Mouse (Mus musculus) embryonic stem cell, embryonic (primary cell): ENCODE data around the gene Il17rd.

Source experiments
- CTCF ChIA-PET, 4 experiments: fragments of 300-600 bp in 2 of 4; fragments of 350-600 bp in 2 of 4; sonication (Branson Sonifier 250); formaldehyde crosslinking; loops; one replicate each; lab custom pipeline; 2022; ENCODE audit warnings: inconsistent platforms in 2 of 4; lab: Charles Lee
- POLR2A ChIA-PET, 4 experiments: fragments of 300-600 bp in 2 of 4; fragments of 350-600 bp in 2 of 4; sonication (Branson Sonifier 250); formaldehyde crosslinking; loops; one replicate each; lab custom pipeline; 2022; ENCODE audit warnings: antibody characterized with exemption in 4 of 4, inconsistent platforms in 1 of 4; lab: Charles Lee

The Il17rd gene

DNA sequence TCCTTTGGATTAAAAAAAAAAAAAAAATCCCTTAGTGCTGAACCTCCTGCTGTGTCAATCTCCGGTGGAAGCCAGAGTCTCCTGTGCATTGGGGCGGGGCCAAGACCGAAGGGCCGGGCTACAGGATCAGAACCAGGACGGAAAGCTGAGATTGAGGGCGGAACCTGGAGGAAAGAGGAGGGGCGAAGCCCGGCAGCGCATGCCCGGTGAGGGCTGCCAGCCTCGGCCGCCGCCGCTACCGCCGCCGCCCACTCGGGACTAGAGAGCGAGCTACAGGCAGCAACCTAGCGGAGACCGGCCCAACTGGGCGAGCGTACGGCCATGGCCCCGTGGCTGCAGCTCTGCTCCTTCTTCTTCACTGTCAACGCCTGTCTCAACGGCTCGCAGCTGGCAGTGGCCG is at the start of gene Il17rd:
TSS of gene Il17rd (plus strand) at position 159 of the 400 bp plus-strand sequence.
- ChIA-PET CTCF (interaction anchor here (0.6 to 5.0 kb wide), 17 partner anchors 9 to 208 kb away, joined by 3 to 29 read pairs (median 4); no protein-coding TSS in a partner anchor), POLR2A (interaction anchor here (0.5 to 13.2 kb wide), 61 partner anchors 9 to 662 kb away, joined by 3 to 196 read pairs (median 5); partner anchors contain the start of genes Fam208a (in 2 of the 4), Hesx1 (in 2 of the 4), Appl1 (in 1 of the 4) and Arhgef3 (in 1 of the 4))

DNA sequence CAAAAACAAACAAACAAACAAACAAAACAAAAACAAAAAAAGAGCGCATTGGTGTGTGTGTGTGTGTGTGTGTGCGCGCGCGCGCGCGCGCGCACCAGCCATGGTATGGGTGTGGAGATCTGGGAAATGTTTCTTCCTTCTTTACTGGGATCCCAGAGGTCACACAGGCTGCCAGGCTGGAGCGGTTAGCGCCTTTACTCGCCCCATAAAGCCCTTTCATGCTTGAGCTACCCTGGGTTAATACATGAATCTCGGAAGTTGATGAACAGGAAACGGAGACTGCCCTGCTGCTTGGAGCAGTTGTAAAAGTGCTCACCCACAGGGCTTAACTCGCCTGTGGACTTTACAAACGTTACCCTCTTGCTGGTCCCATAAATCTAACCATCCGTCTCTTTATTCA is 47.1 kb upstream of the Il17rd start:
- ChIA-PET POLR2A (interaction anchor here in 2 of 4 experiments (0.6 to 1.0 kb wide), 3 partner anchors 21 to 457 kb away, joined by 3 read pairs; partner anchors contain the start of gene Slmap (in 1 of the 2)), CTCF (interaction anchor here in 1 of 4 experiments (1.0 kb wide), 1 partner anchor 20 kb away, joined by 3 read pairs; no protein-coding TSS in a partner anchor)

DNA sequence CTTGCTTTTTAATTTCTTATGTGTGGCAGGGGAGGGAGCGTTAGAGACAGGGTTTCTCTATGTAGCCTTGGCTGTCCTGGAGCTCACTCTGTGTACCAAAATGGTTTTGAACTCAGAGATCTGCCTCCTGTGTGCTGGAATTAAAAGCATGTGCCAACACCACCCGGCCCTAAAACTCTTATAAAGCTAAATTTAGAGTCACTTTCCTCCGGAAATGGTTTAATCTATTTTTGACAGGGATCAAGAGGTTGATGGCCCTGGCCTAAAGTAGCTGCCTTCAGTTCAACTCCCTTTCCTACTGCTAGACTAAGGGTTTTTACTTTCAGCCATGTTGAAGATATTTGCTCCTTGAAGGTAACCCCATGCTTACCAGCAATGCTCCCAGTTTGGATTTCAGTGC is 45.3 kb upstream of the Il17rd start:
- POLR2A ChIA-PET, result interaction anchor here in 3 of 4 experiments (1.0 to 2.0 kb wide), 11 partner anchors 10 to 103 kb away, joined by 3 to 6 read pairs (median 4); partner anchors contain the start of gene Il17rd (in 1 of the 3)
- CTCF ChIA-PET, result interaction anchor here in 2 of 4 experiments (1.0 to 1.7 kb wide), 2 partner anchors 13 kb away, joined by 3 to 11 read pairs; no protein-coding TSS in a partner anchor

DNA sequence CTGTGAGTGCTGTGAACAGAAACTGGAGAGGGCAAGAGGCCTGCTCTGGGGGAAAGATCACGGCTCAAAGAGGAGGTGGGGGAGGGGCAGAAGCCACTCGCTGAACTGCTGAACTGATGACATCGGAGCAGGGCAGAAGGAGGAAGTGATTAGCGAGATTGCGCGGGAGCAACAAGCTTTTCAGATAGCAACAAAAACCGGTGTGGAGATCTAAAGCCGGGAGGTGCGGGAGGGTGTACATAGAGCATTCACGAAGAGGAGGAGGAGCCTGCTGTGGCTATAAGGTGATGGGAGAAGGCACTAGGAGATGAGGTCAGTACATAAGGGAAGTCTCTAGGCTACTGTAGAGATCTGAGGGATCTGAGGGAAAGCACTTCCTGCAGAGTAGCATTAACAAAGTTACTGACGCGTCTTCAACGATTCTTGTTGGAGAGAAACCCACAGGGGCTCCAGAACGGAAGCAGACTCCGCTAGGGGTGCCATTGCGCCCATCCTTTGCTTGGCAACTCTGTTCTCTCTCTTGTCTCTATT is 44.5 kb upstream of the Il17rd start, which contains the start of gene Hesx1:
TSS of gene Hesx1 (plus strand) at position 206 of the 531 bp plus-strand sequence.
- POLR2A ChIA-PET, result interaction anchor here in 3 of 4 experiments (0.6 to 2.4 kb wide), 18 partner anchors 9 to 127 kb away, joined by 3 to 14 read pairs (median 4); partner anchors contain the start of genes Appl1 (in 2 of the 3) and Il17rd (in 1 of the 3)
- CTCF ChIA-PET, result interaction anchor here in 3 of 4 experiments (0.7 to 1.7 kb wide), 6 partner anchors 11 to 37 kb away, joined by 3 to 11 read pairs (median 4); no protein-coding TSS in a partner anchor

DNA sequence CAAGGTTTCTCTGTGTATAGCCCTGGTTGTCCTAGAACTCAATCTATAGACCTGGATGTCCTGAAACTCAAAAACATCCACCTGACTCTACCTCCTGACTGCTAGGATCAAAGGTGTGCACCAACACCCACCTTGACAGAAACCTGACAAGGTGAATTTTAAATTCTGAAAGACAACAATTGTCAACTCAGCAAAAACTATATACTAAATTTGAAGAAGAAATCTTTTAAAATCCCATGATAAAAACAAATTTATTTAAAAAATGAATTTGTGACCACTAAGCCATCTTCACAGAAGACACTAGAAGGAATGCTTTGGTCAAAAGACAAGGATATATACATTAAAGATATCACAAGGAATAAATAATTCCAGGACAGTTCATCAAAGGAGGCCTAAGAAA is 42.5 kb upstream of the Il17rd start:
- ChIA-PET CTCF (interaction anchor here in 3 of 4 experiments (1.2 to 1.6 kb wide), 3 partner anchors 10 to 101 kb away, joined by 4 to 5 read pairs (median 4); no protein-coding TSS in a partner anchor), POLR2A (interaction anchor here in 1 of 4 experiments (1.0 to 2.4 kb wide), 2 partner anchors 11 to 13 kb away, joined by 4 to 14 read pairs; no protein-coding TSS in a partner anchor)

DNA sequence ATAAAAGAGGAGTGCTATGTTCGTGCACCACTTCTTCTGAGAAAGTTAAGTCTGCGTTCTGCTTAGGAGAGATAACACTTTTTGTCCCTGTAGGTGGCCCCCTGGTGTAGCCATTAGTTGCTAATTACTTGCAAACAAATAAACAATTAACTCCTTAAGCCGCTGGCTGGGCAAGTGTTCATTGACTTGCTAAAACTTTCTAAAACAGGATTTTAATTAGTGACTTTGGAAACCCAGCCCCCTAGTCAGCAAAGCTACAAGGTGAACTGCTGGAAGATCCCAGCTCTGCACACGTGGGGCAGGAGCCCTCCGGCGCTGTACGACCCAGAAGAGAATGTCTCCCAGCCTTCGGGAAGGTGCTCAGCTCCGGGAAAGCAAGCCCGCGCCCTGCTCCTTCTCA is 38.4 kb upstream of the Il17rd start:
- CTCF ChIA-PET, result interaction anchor here in 1 of 4 experiments (1.1 kb wide), 1 partner anchor 11 kb away, joined by 3 read pairs; no protein-coding TSS in a partner anchor
- POLR2A ChIA-PET, result interaction anchor here in 3 of 4 experiments (0.6 to 2.2 kb wide), 6 partner anchors 21 to 144 kb away, joined by 3 to 18 read pairs (median 4); no protein-coding TSS in a partner anchor

DNA sequence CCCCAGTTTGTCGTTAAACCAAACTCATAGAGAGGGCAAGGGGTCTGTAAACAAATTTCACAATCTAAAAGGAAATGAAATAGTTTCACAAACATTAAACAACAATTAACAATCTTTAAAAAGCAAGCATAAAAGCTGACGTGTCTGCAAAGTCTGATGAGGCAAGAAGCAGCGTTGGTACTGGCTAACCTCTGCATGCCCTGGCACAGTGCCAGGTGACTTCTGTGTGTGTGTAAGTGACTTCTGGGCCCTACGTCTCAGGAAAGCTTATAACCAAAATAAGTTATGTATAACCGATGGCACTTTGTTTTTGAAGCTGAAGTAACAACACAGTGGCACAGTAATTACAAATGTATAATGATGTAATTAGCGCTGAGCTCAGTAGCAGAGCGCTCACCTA is 33.8 kb upstream of the Il17rd start:
- ChIA-PET POLR2A (interaction anchor here in 2 of 4 experiments (0.7 to 2.9 kb wide), 6 partner anchors 11 to 38 kb away, joined by 3 to 19 read pairs (median 3); partner anchors contain the start of genes Appl1 (in 1 of the 2) and Hesx1 (in 1 of the 2)), CTCF (interaction anchor here in 2 of 4 experiments (1.8 to 3.1 kb wide), 2 partner anchors 25 kb away, joined by 4 to 13 read pairs; no protein-coding TSS in a partner anchor)

DNA sequence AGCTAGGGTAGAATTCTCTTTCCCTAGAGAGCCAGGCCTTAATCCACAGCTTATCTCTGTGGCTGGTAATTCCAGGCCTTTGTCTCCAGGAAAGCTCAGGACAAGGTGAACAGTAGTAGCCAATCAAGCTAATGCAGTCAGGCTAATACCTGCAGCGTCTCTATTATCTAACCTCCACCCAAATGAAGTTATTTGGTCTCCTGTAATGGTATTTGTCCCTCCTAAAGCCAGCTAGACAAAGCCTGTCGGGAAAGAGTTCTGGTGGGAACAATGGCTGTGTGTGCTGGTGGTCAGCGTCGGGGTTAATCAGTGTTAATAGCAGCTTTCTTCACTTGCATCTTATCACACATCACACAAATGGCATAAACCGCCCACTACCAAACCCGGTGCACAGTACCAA is 32.8 kb upstream of the Il17rd start:
- ChIA-PET CTCF (interaction anchor here (0.6 to 3.1 kb wide), 19 partner anchors 10 to 330 kb away, joined by 3 to 13 read pairs (median 4); partner anchors contain the start of gene Hesx1 (in 3 of the 4)), POLR2A (interaction anchor here in 3 of 4 experiments (0.6 to 2.9 kb wide), 21 partner anchors 11 to 423 kb away, joined by 3 to 19 read pairs (median 4); partner anchors contain the start of genes Hesx1 (in 2 of the 3), Il17rd (in 2 of the 3) and Appl1 (in 1 of the 3))

DNA sequence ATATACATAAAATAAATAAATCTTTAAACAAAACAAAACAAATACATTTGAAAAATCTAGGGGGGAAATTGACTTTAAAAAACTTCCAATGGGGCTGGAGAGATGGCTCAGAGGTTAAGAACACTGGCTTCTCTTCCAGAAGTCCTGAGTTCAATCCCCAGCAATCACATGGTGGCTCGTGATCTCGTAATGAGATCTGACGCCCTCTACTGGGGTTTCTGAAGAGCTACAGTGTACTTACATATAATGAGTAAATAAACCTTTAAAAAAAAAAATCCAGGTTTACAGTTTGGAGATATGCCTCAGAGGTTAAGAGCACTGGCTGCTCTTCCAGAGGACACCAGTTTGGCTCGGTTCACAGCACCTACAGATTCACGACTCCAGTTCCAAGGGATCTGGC is 27.2 kb upstream of the Il17rd start:
- ChIA-PET CTCF (interaction anchor here (0.6 to 1.8 kb wide), 13 partner anchors 8 to 83 kb away, joined by 3 to 7 read pairs (median 3); no protein-coding TSS in a partner anchor), POLR2A (interaction anchor here in 2 of 4 experiments (0.6 to 2.9 kb wide), 11 partner anchors 9 to 293 kb away, joined by 3 to 11 read pairs (median 3); no protein-coding TSS in a partner anchor)

DNA sequence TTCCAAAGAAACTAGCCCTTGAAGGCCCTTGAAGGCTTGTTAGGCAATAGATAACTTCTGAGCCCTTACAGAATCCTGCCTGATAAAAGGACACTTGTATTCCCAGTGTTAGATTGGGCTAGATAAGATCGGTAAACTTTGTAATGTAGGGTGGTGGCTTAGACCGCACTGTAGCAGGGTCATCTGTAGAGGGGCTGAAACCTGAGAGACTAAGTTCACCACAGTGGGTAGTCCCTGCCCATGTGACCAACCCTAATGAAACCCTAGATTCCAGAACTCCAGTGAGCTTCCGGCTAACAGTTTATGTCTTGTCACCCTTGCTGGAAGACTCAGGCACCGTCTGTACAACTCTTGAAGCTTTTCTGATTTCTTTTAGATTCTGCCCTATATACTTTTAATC is 25.1 kb upstream of the Il17rd start:
- ChIA-PET POLR2A (interaction anchor here in 2 of 4 experiments (0.6 to 1.1 kb wide), 2 partner anchors 83 to 145 kb away, joined by 3 to 6 read pairs; no protein-coding TSS in a partner anchor), CTCF (interaction anchor here in 3 of 4 experiments (0.5 to 1.0 kb wide), 4 partner anchors 16 to 40 kb away, joined by 3 read pairs; no protein-coding TSS in a partner anchor)

DNA sequence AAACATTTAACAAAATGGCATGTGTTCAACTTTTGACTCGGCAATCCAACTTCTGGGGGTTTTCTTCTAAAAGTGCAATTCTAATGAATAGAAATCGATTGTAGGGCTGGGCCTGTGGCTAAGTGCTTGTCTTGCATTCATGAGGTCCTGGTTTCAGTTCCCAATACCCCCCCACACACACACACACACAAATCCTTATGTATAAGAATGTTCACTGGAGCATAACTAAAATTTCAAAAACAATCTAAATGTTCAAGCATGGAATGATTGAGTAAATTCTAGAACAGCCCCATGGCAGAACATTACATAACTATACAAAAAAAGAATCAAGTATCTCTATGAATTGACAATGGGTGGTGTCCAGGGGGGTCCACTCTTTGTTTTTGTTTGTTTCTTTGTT is 20.8 kb upstream of the Il17rd start:
- ChIA-PET CTCF (interaction anchor here in 1 of 4 experiments (0.6 kb wide), 1 partner anchor 382 kb away, joined by 3 read pairs; no protein-coding TSS in a partner anchor), POLR2A (no interaction called here)

DNA sequence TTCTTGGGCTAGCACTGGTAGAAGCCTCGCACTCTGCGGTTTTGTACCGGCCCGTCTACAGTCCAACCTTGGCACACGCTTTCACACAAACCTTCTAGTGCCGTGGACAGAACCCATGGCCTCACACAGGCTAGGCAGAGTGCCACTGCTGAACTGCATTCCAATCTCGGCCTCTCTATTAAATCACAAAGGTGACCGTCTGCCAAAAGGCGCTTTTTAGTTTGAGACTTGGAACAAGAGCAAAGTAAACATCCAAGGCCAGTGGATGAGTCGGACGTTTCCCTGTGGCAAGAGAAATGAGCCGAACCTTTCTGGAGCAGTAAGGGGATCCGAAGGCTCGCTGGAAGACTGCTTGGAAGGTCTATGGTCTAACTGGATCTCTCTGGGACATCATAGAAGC is 18.9 kb upstream of the Il17rd start:
- POLR2A ChIA-PET, result interaction anchor here in 3 of 4 experiments (0.5 to 1.8 kb wide), 7 partner anchors 9 to 104 kb away, joined by 3 to 5 read pairs (median 3); no protein-coding TSS in a partner anchor
- CTCF ChIA-PET, result interaction anchor here in 1 of 4 experiments (0.8 kb wide), 1 partner anchor 8 kb away, joined by 3 read pairs; no protein-coding TSS in a partner anchor

DNA sequence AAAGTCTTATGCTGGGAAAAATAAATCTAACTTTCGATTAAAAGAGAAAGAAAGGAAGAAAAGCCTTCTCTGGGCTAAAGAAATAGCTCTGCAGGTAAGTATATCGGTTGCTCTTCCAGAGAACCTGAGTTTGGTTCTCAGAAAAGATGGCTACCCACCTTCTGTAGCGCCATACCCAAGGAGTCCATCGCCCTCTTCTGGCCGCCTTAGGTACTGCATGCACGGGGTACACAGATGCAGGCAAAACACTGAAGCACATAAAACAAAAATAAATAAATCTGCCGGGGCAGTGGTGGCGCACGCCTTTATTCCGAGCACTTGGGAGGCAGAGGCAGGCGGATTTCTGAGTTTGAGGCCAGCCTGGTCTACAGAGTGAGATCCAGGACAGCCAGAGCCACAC is 15.9 kb upstream of the Il17rd start:
- ChIA-PET CTCF (interaction anchor here (0.5 to 2.3 kb wide), 6 partner anchors 16 to 365 kb away, joined by 3 to 4 read pairs (median 3); partner anchors contain the start of gene Il17rd (in 1 of the 4)), POLR2A (interaction anchor here in 1 of 4 experiments (1.0 to 2.8 kb wide), 6 partner anchors 9 to 52 kb away, joined by 4 to 9 read pairs (median 5); partner anchors contain the start of gene Appl1)

DNA sequence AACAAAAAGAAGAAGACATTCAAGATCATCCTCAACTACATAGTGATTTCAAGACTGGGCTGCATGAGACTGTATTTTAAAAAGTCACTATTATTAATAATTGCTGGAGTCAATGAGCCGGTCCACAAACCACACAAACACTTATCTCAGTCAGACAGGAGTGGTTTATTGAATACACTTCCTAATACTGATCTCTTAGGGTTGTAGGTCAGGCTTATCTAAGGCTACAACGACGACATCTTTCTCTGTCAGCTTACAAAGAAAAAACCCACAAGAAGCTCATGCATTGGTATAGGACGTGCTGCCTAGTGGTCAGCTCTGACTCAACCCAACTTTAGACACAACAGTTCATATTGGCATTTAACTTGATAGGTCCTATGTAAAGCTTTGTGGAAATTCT is 14.1 kb upstream of the Il17rd start:
- CTCF ChIA-PET, result interaction anchor here in 2 of 4 experiments (1.0 to 2.3 kb wide), 3 partner anchors 72 to 327 kb away, joined by 4 to 5 read pairs (median 4); no protein-coding TSS in a partner anchor
- POLR2A ChIA-PET, result interaction anchor here in 1 of 4 experiments (0.6 to 1.5 kb wide), 4 partner anchors 42 to 71 kb away, joined by 3 to 5 read pairs (median 4); no protein-coding TSS in a partner anchor

DNA sequence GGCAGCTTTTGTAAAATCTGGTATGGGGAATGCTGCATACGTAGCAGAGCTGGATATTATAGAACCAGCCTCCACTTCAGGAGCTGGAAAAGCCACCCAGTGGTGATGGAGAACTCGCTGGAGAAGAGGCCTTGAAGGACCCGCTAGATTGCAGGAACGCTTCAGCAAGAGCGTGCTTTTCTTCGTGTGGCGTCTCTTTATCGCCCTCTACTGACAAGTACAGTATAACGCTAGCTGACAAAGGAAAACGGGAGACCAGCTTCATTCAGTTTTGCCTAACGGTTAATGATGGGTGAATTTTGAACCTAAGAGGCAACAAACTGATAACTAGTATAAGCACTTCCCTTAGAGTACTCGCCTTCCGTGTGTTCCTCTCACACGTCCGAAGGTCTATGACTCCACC is 9.0 kb upstream of the Il17rd start:
- CTCF ChIA-PET, result interaction anchor here (0.5 to 5.0 kb wide), 85 partner anchors 8 to 730 kb away, joined by 3 to 154 read pairs (median 4); partner anchors contain the start of genes Il17rd (in 3 of the 4), Appl1 (in 1 of the 4), Fam208a (in 1 of the 4) and Hesx1 (in 1 of the 4)
- POLR2A ChIA-PET, result interaction anchor here in 3 of 4 experiments (0.6 to 4.6 kb wide), 44 partner anchors 8 to 496 kb away, joined by 3 to 56 read pairs (median 4); partner anchors contain the start of genes Appl1 (in 2 of the 3), Il17rd (in 2 of the 3), Slmap (in 2 of the 3) and Fam208a (in 1 of the 3)

DNA sequence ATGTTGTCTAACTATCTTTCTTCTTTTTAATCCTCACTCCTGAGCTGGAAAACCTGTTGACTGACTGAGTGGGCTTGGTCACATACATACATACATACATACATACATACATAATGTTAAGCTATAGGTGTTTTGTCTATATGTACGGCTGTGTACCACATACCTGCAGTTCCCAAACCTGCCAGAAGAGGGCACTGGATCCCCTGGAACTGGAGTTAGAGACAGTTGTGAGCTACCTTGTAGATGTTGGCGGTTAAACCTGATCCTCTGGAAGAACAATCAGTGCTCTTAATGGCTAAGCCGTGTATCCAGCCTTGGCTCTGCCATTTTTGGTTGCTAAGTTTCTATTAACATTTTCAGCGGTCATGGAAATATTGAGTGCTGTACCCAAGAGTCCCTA is 7.6 kb upstream of the Il17rd start:
- POLR2A ChIA-PET, result interaction anchor here (0.5 to 4.6 kb wide), 30 partner anchors 10 to 403 kb away, joined by 3 to 56 read pairs (median 4); partner anchors contain the start of genes Appl1 (in 2 of the 4), Fam208a (in 2 of the 4), Il17rd (in 1 of the 4) and Pde12 (in 1 of the 4)
- CTCF ChIA-PET, result interaction anchor here (0.6 to 5.0 kb wide), 62 partner anchors 8 to 1442 kb away, joined by 3 to 154 read pairs (median 4); partner anchors contain the start of genes Ccdc66 (in 1 of the 4), Fam208a (in 1 of the 4), Hesx1 (in 1 of the 4) and Il17rd (in 1 of the 4)

DNA sequence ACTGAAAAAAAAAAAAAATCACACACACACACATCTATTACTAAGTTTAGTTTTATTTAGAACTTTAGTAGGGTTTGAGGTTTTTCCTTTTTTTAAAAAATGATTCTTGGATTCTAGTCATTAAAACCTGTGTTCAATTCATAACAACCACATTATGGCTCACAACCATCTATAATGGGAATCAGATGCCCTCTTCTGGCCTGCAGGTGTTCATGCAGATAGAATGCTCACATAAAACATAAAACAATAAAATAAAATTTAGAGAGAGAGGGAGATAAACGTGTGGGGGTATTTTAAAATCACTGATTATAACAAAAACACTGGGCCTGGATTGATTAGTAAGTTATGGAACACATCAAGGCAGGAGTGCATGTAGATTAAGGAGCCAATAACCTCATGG is 1.2 kb upstream of the Il17rd start:
- ChIA-PET POLR2A (interaction anchor here in 3 of 4 experiments (1.0 to 13.2 kb wide), 10 partner anchors 11 to 67 kb away, joined by 3 to 196 read pairs (median 15); partner anchors contain the start of gene Hesx1 (in 1 of the 3)), CTCF (interaction anchor here (0.7 to 5.0 kb wide), 10 partner anchors 7 to 68 kb away, joined by 3 to 29 read pairs (median 5); no protein-coding TSS in a partner anchor)
